Mouse (Mus musculus) adrenal gland, postnatal 4 days (tissue): ENCODE results near the gene Bet1l. TPM values are rescaled to one million over a fixed set of nuclear protein-coding genes. Genes with fewer than 3 reads are reported as not detected.

Experiments used
- DNase-seq, 2 experiments: peaks; one replicate each; pipeline ENCODE4 v3.0.0; 2021 to 2022; ENCODE audit warnings: low spot score in 2 of 2, mixed read lengths in 2 of 2
- total RNA-seq, 2 experiments: library from RNA; stranded (reverse); gene quantifications; 2 replicates each; pipeline ENCODE4 v1.2.3; 2021

Bet1l gene
- total RNA-seq, 2 experiments from 2014 or later = 40.2 to 42.9 TPM

GRCm38 (mm10) chr7:140834968-140835757, 22.2 kb downstream of the Bet1l start, which contains the start of gene Urah:
Gene Urah, plus strand, starts transcription at chr7:140835018.
- no peak for DNase-seq

DNA sequence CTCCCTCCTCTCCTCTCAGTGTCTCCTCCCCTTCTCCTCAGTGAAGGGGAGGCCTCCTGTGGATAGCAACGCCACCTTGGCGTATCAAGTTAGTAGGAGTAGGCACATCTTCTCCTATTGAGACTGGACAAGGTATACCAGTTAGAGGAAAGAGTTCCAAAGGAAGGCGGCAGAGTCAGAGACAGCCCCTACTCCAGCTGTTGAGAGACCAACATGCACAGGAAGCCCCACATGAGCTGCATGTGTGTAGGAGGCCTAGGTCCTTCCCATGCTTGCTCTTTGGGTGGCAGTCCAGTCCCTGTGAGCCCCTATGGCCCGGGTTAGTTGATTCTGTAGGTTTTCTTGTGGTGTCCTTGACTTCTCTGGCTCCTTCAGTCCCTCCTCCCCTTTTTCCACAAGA, 24.0 kb downstream of the Bet1l start:
- no peak for DNase-seq

DNA sequence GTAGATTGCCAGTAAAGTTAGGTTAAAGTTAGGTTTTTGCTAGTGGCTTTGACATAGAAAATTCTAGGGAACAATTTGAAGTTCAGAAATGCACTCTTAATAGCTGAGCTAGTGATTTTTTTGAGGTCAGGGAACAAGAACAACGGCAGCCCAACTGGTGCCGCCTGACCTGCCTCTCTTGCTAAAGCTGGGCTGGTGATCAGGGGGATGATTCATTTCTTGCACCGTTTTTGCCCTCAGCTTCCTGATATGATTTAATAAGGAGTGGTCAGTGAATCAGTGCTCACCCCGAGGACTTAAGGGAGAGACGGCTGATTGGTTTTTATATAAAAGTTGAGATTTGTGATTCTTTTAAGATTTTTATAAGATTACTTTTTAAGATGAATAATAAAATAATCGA, 25.9 kb downstream of the Bet1l start:
- DNase-seq = no peak

DNA sequence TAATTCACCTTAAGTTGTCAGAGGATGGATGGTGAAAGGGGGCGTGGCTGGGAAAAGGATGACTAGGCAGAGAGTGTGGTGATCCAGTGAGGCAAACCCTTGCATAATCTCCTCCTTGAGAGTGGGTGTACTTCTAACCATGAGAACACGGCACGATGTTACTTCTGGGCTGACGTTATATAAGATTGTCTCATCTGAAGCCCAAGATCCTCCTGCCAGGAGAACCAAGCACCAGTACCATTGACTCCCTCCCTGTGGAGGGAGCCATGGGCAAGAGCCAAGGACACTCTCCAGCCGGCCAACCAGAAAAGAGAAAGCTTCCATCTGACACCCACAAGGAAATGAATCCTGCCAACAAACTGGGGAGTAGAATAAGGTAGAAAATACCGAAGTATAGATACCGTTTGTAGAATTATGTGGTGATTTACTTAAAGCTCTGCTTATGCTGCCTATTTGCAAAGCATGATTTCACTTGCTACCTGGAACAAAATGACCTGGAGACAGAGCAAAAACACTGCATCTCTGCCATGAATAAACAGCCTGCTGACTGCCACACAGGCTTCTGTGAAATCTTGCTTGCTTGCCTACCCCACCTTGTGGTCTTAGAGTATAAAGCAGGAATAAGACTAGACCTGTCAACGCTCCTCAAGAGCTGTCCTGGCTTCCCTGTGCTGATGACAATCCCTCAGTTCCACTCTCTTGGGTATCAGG, 29.1 kb downstream of the Bet1l start:
- DNase-seq = no peak

DNA sequence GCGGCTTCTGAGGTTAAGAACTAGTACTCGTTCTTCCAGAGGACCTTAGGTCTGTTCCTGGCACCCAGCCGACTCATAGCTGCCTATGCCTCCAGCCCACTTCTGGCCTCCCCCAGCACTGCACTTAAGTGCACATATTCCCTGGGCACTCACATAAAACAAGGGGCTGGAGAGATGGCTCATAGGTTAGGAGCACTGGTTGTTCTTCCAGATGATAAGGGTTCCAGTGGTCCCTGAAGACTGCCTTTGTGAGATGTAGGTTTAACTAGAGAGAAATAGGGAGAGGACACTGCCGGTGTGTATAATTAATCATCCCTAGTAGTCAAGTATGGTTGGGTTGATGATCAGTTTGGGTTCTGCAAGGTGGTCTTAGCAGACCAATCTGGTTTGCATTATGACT, 34.6 kb downstream of the Bet1l start:
- no peak for DNase-seq

GRCm38 (mm10) chr7:140821653-140822329, 35.6 kb downstream of the Bet1l start, which contains the start of gene Zfp941:
Gene Zfp941, minus strand, starts transcription at chr7:140822178.
- no peak for DNase-seq

DNA sequence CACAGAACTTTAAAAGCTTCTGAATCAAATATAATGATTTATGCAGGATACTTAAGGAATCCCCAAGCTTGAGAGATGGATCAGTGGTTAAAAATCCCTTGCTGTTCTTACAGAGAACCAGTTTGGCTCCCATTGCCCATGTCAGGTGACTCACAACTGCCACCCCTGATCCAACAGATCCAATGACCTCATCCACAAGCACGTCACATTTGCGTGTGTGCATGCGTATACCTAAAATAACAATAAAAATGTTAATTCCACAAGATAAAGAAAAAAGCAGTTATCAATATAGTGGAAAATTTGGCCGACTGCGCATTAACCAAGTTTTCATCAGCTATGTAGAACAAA, 36.1 kb downstream of the Bet1l start:
- DNase-seq = no peak

DNA sequence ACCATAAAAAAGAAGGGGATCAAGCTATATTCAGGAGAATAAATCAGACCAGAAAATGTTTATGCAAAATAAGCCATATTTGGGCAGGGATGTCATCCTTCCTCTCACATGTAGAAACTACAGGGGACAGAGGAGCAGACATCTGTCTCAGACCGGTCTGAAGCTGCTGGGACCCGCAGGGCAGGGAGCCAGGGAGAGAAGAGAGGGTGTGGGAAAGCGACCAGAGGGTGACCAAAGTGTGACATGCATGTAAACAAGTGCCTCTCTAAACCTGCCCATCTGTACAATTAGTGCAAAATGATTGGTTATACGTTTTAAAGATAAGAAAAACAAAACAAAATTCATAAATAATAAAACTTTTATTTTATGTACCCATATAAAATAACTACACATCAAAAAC, 37.2 kb downstream of the Bet1l start:
- DNase-seq = no peak

GRCm38 (mm10) chr7:140812850-140813249, 44.5 kb downstream of the Bet1l start:
- no peak for DNase-seq

GRCm38 (mm10) chr7:140811714-140812113, 45.7 kb downstream of the Bet1l start:
- DNase-seq = no peak

GRCm38 (mm10) chr7:140810496-140810895, 46.9 kb downstream of the Bet1l start:
- no peak for DNase-seq

GRCm38 (mm10) chr7:140805704-140806103, 51.7 kb downstream of the Bet1l start:
- DNase-seq = peak in 1 of 2 experiments; percentile 22

Other genes starting within 250 kb of the Bet1l start
- gene Olfr61, start 228.6 kb downstream of the Bet1l start, total RNA-seq = not detected
- not detected for gene Olfr53, start 211.1 kb downstream of the Bet1l start, total RNA-seq
- gene Olfr539, start 197.6 kb downstream of the Bet1l start, total RNA-seq = not detected
- not detected for gene Olfr45, start 175.6 kb downstream of the Bet1l start, total RNA-seq
- gene Olfr541, start 160.3 kb downstream of the Bet1l start, total RNA-seq = not detected
- 100 to 1,000 TPM in 1 of 2 experiments, 1 to 10 TPM in 1; 4.1 to 138 TPM for gene Cyp2e1, start 93.8 kb downstream of the Bet1l start, total RNA-seq
- under 1 TPM in 1 of 2 experiments, not detected in 1; 0.42 TPM for gene Syce1, start 69.7 kb downstream of the Bet1l start, total RNA-seq
- gene Zfp941, start 35.4 kb downstream of the Bet1l start, total RNA-seq = 1 to 10 TPM; 5.1 to 5.4 TPM
- 10 to 100 TPM in 1 of 2 experiments, under 1 TPM in 1; 0.70 to 17.0 TPM for gene Urah, start 22.6 kb downstream of the Bet1l start, total RNA-seq
- gene Scgb1c1, start 12.0 kb downstream of the Bet1l start, total RNA-seq = not detected
- under 1 TPM; 0.40 to 0.76 TPM for gene Odf3, start 9.8 kb downstream of the Bet1l start, total RNA-seq
- 1 to 10 TPM in 1 of 2 experiments, not detected in 1; 1.2 TPM for gene Gm45785, start 1.2 kb downstream of the Bet1l start, total RNA-seq
- 10 to 100 TPM; 64.3 to 69.0 TPM for gene Ric8a, start 620 bp downstream of the Bet1l start, total RNA-seq
- 100 to 1,000 TPM; 123 to 133 TPM for gene Psmd13, start 24.4 kb upstream of the Bet1l start, total RNA-seq
- 10 to 100 TPM; 34.7 to 41.8 TPM for gene Sirt3, start 24.7 kb upstream of the Bet1l start, total RNA-seq
- gene Cox8b, start 42.9 kb upstream of the Bet1l start, total RNA-seq = 100 to 1,000 TPM; 183 to 297 TPM
- gene Nlrp6, start 63.3 kb upstream of the Bet1l start, total RNA-seq = 1 to 10 TPM; 2.1 to 4.9 TPM
- gene Pgghg, start 83.8 kb upstream of the Bet1l start, total RNA-seq = 10 to 100 TPM; 41.5 to 44.5 TPM
- gene Ifitm5, start 92.7 kb upstream of the Bet1l start, total RNA-seq = 1 to 10 TPM; 2.6 to 2.8 TPM
- gene Gm45717, start 98.4 kb upstream of the Bet1l start, total RNA-seq = not detected
- 100 to 1,000 TPM; 508 to 623 TPM for gene Ifitm2, start 98.4 kb upstream of the Bet1l start, total RNA-seq
- 10 to 100 TPM in 1 of 2 experiments, 1 to 10 TPM in 1; 8.0 to 13.7 TPM for gene Ifitm1, start 109.6 kb upstream of the Bet1l start, total RNA-seq
- 100 to 1,000 TPM; 109 to 115 TPM for gene Ifitm3, start 153.2 kb upstream of the Bet1l start, total RNA-seq
- gene Ifitm6, start 160.3 kb upstream of the Bet1l start, total RNA-seq = 1 to 10 TPM; 2.1 to 4.5 TPM
- gene Gm17387, start 171.6 kb upstream of the Bet1l start, total RNA-seq = not detected
- 10 to 100 TPM in 1 of 2 experiments, 1 to 10 TPM in 1; 7.0 to 11.3 TPM for gene B4galnt4, start 203.5 kb upstream of the Bet1l start, total RNA-seq
- gene Pkp3, start 220.6 kb upstream of the Bet1l start, total RNA-seq = 1 to 10 TPM; 1.6 to 2.2 TPM
- gene Sigirr, start 243.0 kb upstream of the Bet1l start, total RNA-seq = 10 to 100 TPM in 1 of 2 experiments, 1 to 10 TPM in 1; 7.0 to 10.3 TPM